Mouse (Mus musculus) embryonic facial prominence, embryonic 12.5 days (tissue): ENCODE data around the gene Cycs. TPM values are rescaled to one million over a fixed set of nuclear protein-coding genes. Genes with fewer than 3 reads are reported as not detected.
A peak's percentile ranks its signal among the peaks of the same experiment; 100 is the strongest.

Source experiments
- ATAC-seq: fragments of 200-750 bp; cut with Nextera tagmentation; 2 replicates; pipeline ENCODE4 v1.8.0; 2017; ENCODE audit not compliant: insufficient number of reproducible peaks, insufficient read depth, low FRiP score, low TSS enrichment
- H3K27ac ChIP-seq: fragments of 300-500 bp; sonication (generic); 2 replicates; pipeline ENCODE4 v1.5.1; 2016; ENCODE audit warnings: mild to moderate bottlenecking
- H3K27me3 ChIP-seq: fragments of 300-500 bp; sonication (generic); 2 replicates; pipeline ENCODE4 v1.6.1; 2016; ENCODE audit warnings: mild to moderate bottlenecking, moderate library complexity
- H3K36me3 ChIP-seq: fragments of 300-500 bp; sonication (generic); 2 replicates; pipeline ENCODE4 v1.6.1; 2016; ENCODE audit warnings: mild to moderate bottlenecking
- H3K4me1 ChIP-seq: fragments of 300-500 bp; sonication (generic); 2 replicates; pipeline ENCODE4 v1.6.1; 2016
- H3K4me2 ChIP-seq: fragments of 300-500 bp; sonication (generic); replicated peaks from 2 replicates; pipeline ENCODE4 v1.6.1; 2016; ENCODE audit warnings: mild to moderate bottlenecking, moderate library complexity
- H3K4me3 ChIP-seq: fragments of 300-500 bp; sonication (generic); 2 replicates; pipeline ENCODE4 v1.5.1; 2016; ENCODE audit warnings: mild to moderate bottlenecking
- H3K9ac ChIP-seq: fragments of 300-500 bp; sonication (generic); 2 replicates; pipeline ENCODE4 v1.6.1; 2016; ENCODE audit warnings: mild to moderate bottlenecking, moderate library complexity
- H3K9me3 ChIP-seq: fragments of 300-500 bp; sonication (generic); 2 replicates; pipeline ENCODE4 v1.6.1; 2016; ENCODE audit warnings: mild to moderate bottlenecking, moderate library complexity
- WGBS: fragments of 180-500 bp; shearing (Covaris S2); methylation state at CpG from one replicate; pipeline ENCODE4 v1.1.7; 2016; 5-methylcytosine and 5-hydroxymethylcytosine counted together
- polyA plus RNA-seq: library from polyadenylated mRNA; unstranded; fragments of >200 nt; fragmentation: Nextera tagmentation; extraction: Ambion mirVana; gene quantifications from 2 replicates; pipeline ENCODE4 v1.2.1, GENCODE M21; 2016

The Cycs gene
- 65.3 and 71.2 TPM in 2 replicates for polyA plus RNA-seq

GRCm38 (mm10) chr6:50566141-50566996 is at the start of gene Cycs:
TSS of gene Cycs (minus strand) at chr6:50566538.
- Histone ChIP-seq H3K4me1 (0 out of 2 replicates have a peak, but pooled peaks cover 9% of the 10 kb centered on the region), H3K27ac (peak within 1 kb of the TSS; percentile 77), H3K27me3 (no peaks in the 10 kb centered on the region), H3K36me3 (peaks cover 3% of the 10 kb centered on the region; the same call in 1 of the 2 replicates), H3K9ac (peak within 1 kb of the TSS; percentile 82), H3K9me3 (no peaks in the 10 kb centered on the region), H3K4me2 (peak within 1 kb of the TSS; percentile 80), H3K4me3 (peak within 1 kb of the TSS; percentile 83)
- WGBS: under 1% methylated on average over 78 of the region's 78 CpGs
- peak; percentile 97 for ATAC-seq

- H3K4me3 ChIP-seq: no peak overlapping the region
- H3K4me1 ChIP-seq: peaks cover 14% of the 10 kb centered on the region; the same call in 1 of the 2 replicates
- no peaks in the 10 kb centered on the region for H3K27me3 ChIP-seq
- H3K9ac ChIP-seq: no peak overlapping the region
- no peak for ATAC-seq
- no peaks in the 10 kb centered on the region for H3K9me3 ChIP-seq
- no peak overlapping the region for H3K4me2 ChIP-seq
- H3K27ac ChIP-seq: no peak overlapping the region
- H3K36me3 ChIP-seq: no peaks in the 10 kb centered on the region
- 25% methylated on average over 4 of the region's 4 CpGs for WGBS
Measured at GRCm38 (mm10) chr6:50601620-50602019, 35.3 kb upstream of the Cycs start.

DNA sequence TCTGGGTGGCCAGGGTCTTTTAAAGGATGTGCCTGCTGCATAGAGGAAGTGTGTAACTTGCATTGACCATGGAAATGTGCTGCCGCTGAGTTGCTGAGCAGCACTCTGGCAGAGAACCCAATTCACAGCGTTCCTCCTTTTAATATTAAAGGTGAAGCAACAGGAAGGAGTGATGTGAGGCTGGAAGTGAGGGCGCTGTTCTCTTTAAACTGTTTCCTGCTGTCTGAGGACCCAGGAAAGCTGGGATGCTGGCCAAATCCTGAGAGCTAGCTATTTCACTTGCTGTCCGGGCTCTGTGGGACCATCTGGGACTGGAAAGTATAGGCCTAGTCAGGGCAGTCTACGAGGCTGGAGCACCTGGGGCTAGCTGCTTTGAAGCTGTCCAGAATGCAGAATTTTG is 32.2 kb upstream of the Cycs start:
- WGBS: 67% methylated on average over 5 of the region's 5 CpGs
- H3K4me3 ChIP-seq: no peak overlapping the region
- H3K27ac ChIP-seq: peak overlapping the region; percentile 13; the same call in 1 of the 2 replicates
- H3K9me3 ChIP-seq: no peaks in the 10 kb centered on the region
- no peak overlapping the region for H3K4me2 ChIP-seq
- H3K27me3 ChIP-seq: no peaks in the 10 kb centered on the region
- peaks cover 14% of the 10 kb centered on the region; the same call in 1 of the 2 replicates for H3K4me1 ChIP-seq
- H3K36me3 ChIP-seq: no peaks in the 10 kb centered on the region
- ATAC-seq: no peak
- no peak overlapping the region for H3K9ac ChIP-seq

GRCm38 (mm10) chr6:50596301-50597211 is 30.2 kb upstream of the Cycs start, which contains the start of gene 4921507P07Rik:
TSS of gene 4921507P07Rik (minus strand) at chr6:50596632.
- H3K4me1 ChIP-seq: peaks cover 14% of the 10 kb centered on the region; the same call in 1 of the 2 replicates
- no peaks in the 10 kb centered on the region for H3K27me3 ChIP-seq
- ATAC-seq: peak; percentile 92
- under 1% methylated on average over 60 of the region's 62 CpGs for WGBS
- peak within 1 kb of the TSS; percentile 98 for H3K4me2 ChIP-seq
- H3K9me3 ChIP-seq: no peaks in the 10 kb centered on the region
- peak within 1 kb of the TSS; percentile 59 for H3K9ac ChIP-seq
- peak within 1 kb of the TSS; percentile 59 for H3K4me3 ChIP-seq
- no peaks in the 10 kb centered on the region for H3K36me3 ChIP-seq
- H3K27ac ChIP-seq: no peak within 1 kb of the TSS

- H3K27ac ChIP-seq: no peak overlapping the region
- no peaks in the 10 kb centered on the region for H3K27me3 ChIP-seq
- 83% methylated on average over 2 of the region's 2 CpGs for whole genome bisulfite sequencing
- peaks cover 14% of the 10 kb centered on the region; the same call in 1 of the 2 replicates for H3K4me1 ChIP-seq
- no peak overlapping the region for H3K4me3 ChIP-seq
- no peak overlapping the region for H3K4me2 ChIP-seq
- no peak for ATAC-seq
- H3K9me3 ChIP-seq: no peaks in the 10 kb centered on the region
- H3K36me3 ChIP-seq: no peaks in the 10 kb centered on the region
- no peak overlapping the region for H3K9ac ChIP-seq
Measured at GRCm38 (mm10) chr6:50594372-50594771, 28.0 kb upstream of the Cycs start.

DNA sequence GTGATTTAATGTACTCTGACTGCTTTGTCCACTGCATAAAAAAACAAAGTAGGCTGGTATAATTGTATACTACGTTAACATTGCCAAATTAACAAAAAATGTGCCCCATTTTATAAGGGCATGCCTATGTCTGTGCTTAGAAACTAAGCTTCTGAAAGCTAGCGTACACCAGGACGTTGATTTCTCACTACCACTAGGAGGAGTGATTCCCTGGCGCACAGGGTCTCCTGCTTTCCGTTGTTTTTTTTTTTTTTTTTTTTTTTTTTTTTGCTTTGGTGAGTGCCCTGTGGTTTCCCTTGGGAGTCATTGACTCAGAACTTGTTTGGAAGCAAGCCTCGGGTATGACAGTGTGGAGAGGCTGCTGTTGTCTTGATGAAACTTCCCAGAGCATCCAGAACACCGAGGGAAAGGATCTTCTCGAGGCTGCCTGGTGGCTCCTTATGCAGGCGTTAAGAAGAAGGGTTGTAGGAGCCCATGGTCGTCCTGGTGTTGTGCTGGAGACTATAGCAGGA is 27.1 kb upstream of the Cycs start:
- no peak overlapping the region for H3K9ac ChIP-seq

DNA sequence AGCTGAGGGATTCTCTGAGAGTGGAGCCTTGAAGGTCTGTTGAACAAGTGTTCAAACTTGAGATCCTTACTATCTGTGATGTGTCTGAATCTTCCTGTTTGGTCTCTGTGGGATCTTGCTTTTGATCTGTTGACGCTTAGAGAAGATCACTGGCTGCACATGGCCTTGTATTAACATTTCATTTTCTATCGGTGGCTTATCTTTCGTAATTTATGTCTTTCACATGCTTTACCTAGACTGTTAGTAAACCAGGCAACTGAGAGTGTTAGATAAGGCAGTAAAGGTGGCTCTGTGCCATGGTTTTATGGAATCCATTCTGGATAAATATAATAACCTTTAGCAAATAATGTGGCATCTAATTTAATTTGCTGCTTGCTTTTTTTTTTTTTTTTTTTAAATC is 23.9 kb upstream of the Cycs start:
- H3K36me3 ChIP-seq: no peaks in the 10 kb centered on the region
- H3K4me1 ChIP-seq: peaks cover 6% of the 10 kb centered on the region; the same call in 1 of the 2 replicates
- no peak for ATAC-seq
- H3K27me3 ChIP-seq: no peaks in the 10 kb centered on the region
- H3K9ac ChIP-seq: no peak overlapping the region
- H3K4me3 ChIP-seq: no peak overlapping the region
- H3K9me3 ChIP-seq: no peaks in the 10 kb centered on the region
- WGBS: 91% methylated on average over 3 of the region's 3 CpGs
- H3K27ac ChIP-seq: no peak overlapping the region
- H3K4me2 ChIP-seq: no peak overlapping the region

More for the DNA sequence above, 27.1 kb upstream of the Cycs start:
- ATAC-seq: no peak
- 67% methylated on average over 10 of the region's 10 CpGs for WGBS
- no peak overlapping the region for H3K27ac ChIP-seq
- H3K4me3 ChIP-seq: no peak overlapping the region
- H3K36me3 ChIP-seq: no peaks in the 10 kb centered on the region
- H3K27me3 ChIP-seq: no peaks in the 10 kb centered on the region
- no peaks in the 10 kb centered on the region for H3K9me3 ChIP-seq
- no peak overlapping the region for H3K4me2 ChIP-seq
- peaks cover 11% of the 10 kb centered on the region; the same call in 1 of the 2 replicates for H3K4me1 ChIP-seq

- Histone ChIP-seq H3K4me1 (peaks cover 8% of the 10 kb centered on the region; the same call in 1 of the 2 replicates), H3K27ac (no peak overlapping the region), H3K4me2 (no peak overlapping the region), H3K36me3 (no peaks in the 10 kb centered on the region), H3K27me3 (no peaks in the 10 kb centered on the region), H3K4me3 (no peak overlapping the region), H3K9me3 (no peaks in the 10 kb centered on the region), H3K9ac (no peak overlapping the region)
- WGBS: 92% methylated on average over 1 of the region's 1 CpGs
- ATAC-seq: no peak
Measured at GRCm38 (mm10) chr6:50588251-50588650, 21.9 kb upstream of the Cycs start.

GRCm38 (mm10) chr6:50587412-50587811 is 21.1 kb upstream of the Cycs start:
- Histone ChIP-seq H3K4me1 (peaks cover 8% of the 10 kb centered on the region; the same call in 1 of the 2 replicates), H3K27me3 (no peaks in the 10 kb centered on the region), H3K27ac (no peak overlapping the region), H3K36me3 (no peaks in the 10 kb centered on the region), H3K4me2 (no peak overlapping the region), H3K9me3 (no peaks in the 10 kb centered on the region), H3K4me3 (no peak overlapping the region), H3K9ac (no peak overlapping the region)
- ATAC-seq: no peak
- WGBS: 90% methylated on average over 2 of the region's 2 CpGs

GRCm38 (mm10) chr6:50586316-50586715 is 20.0 kb upstream of the Cycs start:
- no peaks in the 10 kb centered on the region for H3K36me3 ChIP-seq
- no peaks in the 10 kb centered on the region for H3K9me3 ChIP-seq
- ATAC-seq: no peak
- H3K27me3 ChIP-seq: no peaks in the 10 kb centered on the region
- H3K4me2 ChIP-seq: no peak overlapping the region
- H3K4me3 ChIP-seq: no peak overlapping the region
- no peak overlapping the region for H3K27ac ChIP-seq
- H3K4me1 ChIP-seq: peaks cover 8% of the 10 kb centered on the region; the same call in 1 of the 2 replicates
- H3K9ac ChIP-seq: no peak overlapping the region
- WGBS: 78% methylated on average over 5 of the region's 5 CpGs

- H3K9ac ChIP-seq: no peak overlapping the region
- H3K27ac ChIP-seq: no peak overlapping the region
- no peak overlapping the region for H3K4me3 ChIP-seq
- H3K4me1 ChIP-seq: peaks cover 8% of the 10 kb centered on the region; the same call in 1 of the 2 replicates
- H3K27me3 ChIP-seq: no peaks in the 10 kb centered on the region
- H3K9me3 ChIP-seq: no peaks in the 10 kb centered on the region
- WGBS: 58% methylated on average over 7 of the region's 7 CpGs
- no peak for ATAC-seq
- no peak overlapping the region for H3K4me2 ChIP-seq
- no peaks in the 10 kb centered on the region for H3K36me3 ChIP-seq
Measured at GRCm38 (mm10) chr6:50585733-50586132, 19.4 kb upstream of the Cycs start.
